Comparison of ENCODE assay signal across 9 mouse cellular contexts in genomic region chr3:93556599-93556998, GRCm38 (mm10). TPM values are rescaled to one million over a fixed set of nuclear protein-coding genes. Genes with fewer than 3 reads are reported as not detected.
DNase-seq lines count a peak whose midpoint lies in the region; ATAC-seq lines count a peak whose summit lies in the region.
"Had no signal": no experiment of that assay in that cellular context is flagged by ENCODE, and none has a peak within 500 bp of the region (broad histone marks: within the 10 kb centered on the region; RNA-seq: fewer than 3 reads in every experiment).

No protein-coding gene starts in this region.

- H3K36me3 ChIP-seq in megakaryocyte, embryonic 14.5 days (replicated peaks; ENCODE audit: low read length) = peaks cover 46% of the 10 kb centered on the region
- H3K36me3 ChIP-seq in limb, embryonic 13.5 days = peaks cover 9% of the 10 kb centered on the region
- no peaks in the 10 kb centered on the region; the same call in 1 of the 2 replicates for H3K36me3 ChIP-seq in stomach, embryonic 16.5 days (ENCODE audit: control insufficient read depth, insufficient read depth, low read length)

- peak; percentile 20 for DNase-seq in adrenal gland, postnatal 25 days
- DNase-seq in adrenal gland, postnatal 4 days (ENCODE audit: low spot score in 2 of 2) = no peak
- no peak for DNase-seq in spleen, postnatal 4 days (ENCODE audit: low spot score in 2 of 2)
- DNase-seq in left cerebral cortex, adult 8-10 months (ENCODE audit: low spot score in 2 of 2) = no peak
- DNase-seq: cerebellum, adult 18-20 months had no signal

- H3K9me3 ChIP-seq in megakaryocyte, embryonic 14.5 days = no peaks in the 10 kb centered on the region
- no peaks in the 10 kb centered on the region for H3K9me3 ChIP-seq in limb, embryonic 13.5 days
- no peaks in the 10 kb centered on the region for H3K9me3 ChIP-seq in stomach, embryonic 16.5 days (replicated peaks; ENCODE audit: control insufficient read depth, low read length)

- 0 out of 2 replicates have a peak overlapping the region, but pooled peaks have one; percentile 39 for H3K27ac ChIP-seq in limb, embryonic 13.5 days
- H3K27ac ChIP-seq in stomach, embryonic 16.5 days (ENCODE audit: low read length) = peak overlapping the region; percentile 95

- H3K4me2 ChIP-seq in limb, embryonic 13.5 days (replicated peaks) = peak overlapping the region; percentile 74
- H3K4me2 ChIP-seq in stomach, embryonic 16.5 days (ENCODE audit: low read depth, low read length) = peak overlapping the region; percentile 59

- H3K4me3 ChIP-seq in megakaryocyte, embryonic 14.5 days (replicated peaks) = peak overlapping the region; percentile 96
- H3K4me3 ChIP-seq in limb, embryonic 13.5 days = peak overlapping the region; percentile 66
- H3K4me3 ChIP-seq in stomach, embryonic 16.5 days (replicated peaks; ENCODE audit: low read length) = peak overlapping the region; percentile 69

- peaks cover 83% of the 10 kb centered on the region for H3K4me1 ChIP-seq in megakaryocyte, embryonic 14.5 days
- peaks cover 35% of the 10 kb centered on the region for H3K4me1 ChIP-seq in limb, embryonic 13.5 days
- peaks cover 21% of the 10 kb centered on the region for H3K4me1 ChIP-seq in stomach, embryonic 16.5 days (ENCODE audit: control insufficient read depth, insufficient read depth, low read length)

- no peaks in the 10 kb centered on the region for H3K27me3 ChIP-seq in megakaryocyte, embryonic 14.5 days (replicated peaks)
- H3K27me3 ChIP-seq in limb, embryonic 13.5 days = peaks cover 6% of the 10 kb centered on the region; the same call in 1 of the 2 replicates
- no peaks in the 10 kb centered on the region for H3K27me3 ChIP-seq in stomach, embryonic 16.5 days (ENCODE audit: control insufficient read depth, insufficient read depth, low read length)

- WGBS in limb, embryonic 13.5 days = 55% methylated on average over 1 of the region's 1 CpGs
- 41% methylated on average over 1 of the region's 1 CpGs for WGBS in stomach, embryonic 16.5 days

- H3K9ac ChIP-seq in limb, embryonic 13.5 days = no peak overlapping the region
- peak overlapping the region; percentile 83 for H3K9ac ChIP-seq in stomach, embryonic 16.5 days (ENCODE audit: low read length)

- no peak for ATAC-seq in megakaryocyte, adult 5-6 weeks (ENCODE audit: poor library complexity, severe bottlenecking)
- no peak for ATAC-seq in limb, embryonic 13.5 days (ENCODE audit: low FRiP score, low read depth)
- no peak for ATAC-seq in stomach, embryonic 16.5 days (ENCODE audit: insufficient read depth, low FRiP score)

RNA-seq across cellular contexts. Expression of gene S100a10, which starts 1.7 kb away (rescaled TPM):
- total RNA-seq in adrenal gland, postnatal 25 days (2021) = 138 and 144 TPM in 2 replicates
- total RNA-seq in adrenal gland, postnatal 4 days (2021) = 100 to 1,000 TPM; 198 to 205 TPM
- 22.4 and 116 TPM in 2 replicates for polyA plus RNA-seq in megakaryocyte, embryonic 14.5 days (2012; ENCODE audit: insufficient read depth, low replicate concordance)
- total RNA-seq in megakaryocyte, adult 5-6 weeks (2015) = 967 and 993 TPM in 2 replicates
- 1,318 and 1,661 TPM in 2 replicates for total RNA-seq in megakaryocyte, adult 5-6 weeks (2017)
- polyA plus RNA-seq in limb, embryonic 13.5 days (2015; fragmentation: Nextera tagmentation; extraction: Ambion mirVana) = 345 and 367 TPM in 2 replicates
- polyA plus RNA-seq in stomach, embryonic 16.5 days (2015; fragmentation: Nextera tagmentation; extraction: Ambion mirVana) = 575 and 603 TPM in 2 replicates
- 10 to 100 TPM; 33.0 to 45.7 (median 33.9) TPM for total RNA-seq in left cerebral cortex, adult 8-10 months (2022)

RNA-seq across cellular contexts. Expression of gene S100a11, which starts 36.3 kb away (rescaled TPM):
- 205 and 211 TPM in 2 replicates for total RNA-seq in adrenal gland, postnatal 25 days (2021)
- total RNA-seq in adrenal gland, postnatal 4 days (2021) = 100 to 1,000 TPM; 223 to 236 TPM
- polyA plus RNA-seq in megakaryocyte, embryonic 14.5 days (2012; ENCODE audit: insufficient read depth, low replicate concordance) = 4.3 and 39.4 TPM in 2 replicates
- total RNA-seq in megakaryocyte, adult 5-6 weeks (2015) = 3,100 and 3,549 TPM in 2 replicates
- total RNA-seq in megakaryocyte, adult 5-6 weeks (2017) = 217 and 333 TPM in 2 replicates
- polyA plus RNA-seq in limb, embryonic 13.5 days (2015; fragmentation: Nextera tagmentation; extraction: Ambion mirVana) = 1,099 and 1,131 TPM in 2 replicates
- 2,104 and 2,339 TPM in 2 replicates for polyA plus RNA-seq in stomach, embryonic 16.5 days (2015; fragmentation: Nextera tagmentation; extraction: Ambion mirVana)
- 10 to 100 TPM in 3 of 4 experiments, 1 to 10 TPM in 1; 8.2 to 14.0 (median 11.7) TPM for total RNA-seq in left cerebral cortex, adult 8-10 months (2022)

Comparison
In these comparisons a context has a peak if more than half of its experiments do, and no peak if none do; other contexts are left out.
1. RNA of gene S100a11, which starts 36.3 kb away (total RNA-seq): 217 to 3,549 TPM in megakaryocyte, adult 5-6 weeks, 223 to 236 TPM in adrenal gland, postnatal 4 days and 205 to 211 TPM in adrenal gland, postnatal 25 days; 8.2 to 14.0 TPM in left cerebral cortex, adult 8-10 months; every median in the first group is over 10 times any median in the second.
2. Peak in every context shown above with its lines, with median percentiles within 50 percentile points of each other: H3K4me3 ChIP-seq.